Mouse (Mus musculus) kidney, embryonic 15.5 days (tissue): ENCODE measurements around the gene Capn12. TPM values are rescaled to one million over a fixed set of nuclear protein-coding genes. Genes with fewer than 3 reads are reported as not detected.
A peak's percentile ranks its signal among the peaks of the same experiment; 100 is the strongest.

ENCODE experiments used
- ATAC-seq: fragments of 200-750 bp; cut with Nextera tagmentation; replicated peaks from 2 replicates; pipeline ENCODE4 v1.8.0; 2017; ENCODE audit warnings: moderate TSS enrichment; ENCODE audit not compliant: low FRiP score
- H3K27ac ChIP-seq: fragments of 300-500 bp; sonication (generic); 2 replicates; pipeline ENCODE4 v1.5.1; 2015; ENCODE audit warnings: mild to moderate bottlenecking, inconsistent platforms
- H3K27me3 ChIP-seq: fragments of 300-500 bp; sonication (generic); 2 replicates; pipeline ENCODE4 v1.6.1; 2015; ENCODE audit warnings: inconsistent platforms
- H3K36me3 ChIP-seq: fragments of 300-500 bp; sonication (generic); 2 replicates; pipeline ENCODE4 v1.6.1; 2015; ENCODE audit warnings: inconsistent platforms
- H3K4me1 ChIP-seq: fragments of 300-500 bp; sonication (generic); 2 replicates; pipeline ENCODE4 v1.6.1; 2015; ENCODE audit warnings: inconsistent platforms
- H3K4me2 ChIP-seq: fragments of 300-500 bp; sonication (generic); 2 replicates; pipeline ENCODE4 v1.6.1; 2015; ENCODE audit warnings: moderate library complexity, mild to moderate bottlenecking, inconsistent platforms
- H3K4me3 ChIP-seq: fragments of 300-500 bp; sonication (generic); replicated peaks from 2 replicates; pipeline ENCODE4 v1.5.1; 2015; ENCODE audit warnings: mild to moderate bottlenecking, inconsistent platforms
- H3K9ac ChIP-seq: fragments of 300-500 bp; sonication (generic); 2 replicates; pipeline ENCODE4 v1.6.1; 2015; ENCODE audit warnings: mild to moderate bottlenecking, inconsistent platforms
- H3K9me3 ChIP-seq: fragments of 300-500 bp; sonication (generic); replicated peaks from 2 replicates; pipeline ENCODE4 v1.6.1; 2016; ENCODE audit warnings: inconsistent platforms
- WGBS: fragments of 180-500 bp; shearing (Covaris S2); methylation state at CpG from one replicate; pipeline ENCODE4 v1.1.7; 2015; ENCODE audit warnings: mixed read lengths; 5-methylcytosine and 5-hydroxymethylcytosine counted together
- polyA plus RNA-seq: library from polyadenylated mRNA; unstranded; fragments of >200 nt; fragmentation: Nextera tagmentation; extraction: Ambion mirVana; gene quantifications from 2 replicates; pipeline ENCODE4 v1.2.1, GENCODE M21; 2015

Capn12 gene
- polyA plus RNA-seq, 1 experiment from 2014 or later = 0.64 TPM

DNA sequence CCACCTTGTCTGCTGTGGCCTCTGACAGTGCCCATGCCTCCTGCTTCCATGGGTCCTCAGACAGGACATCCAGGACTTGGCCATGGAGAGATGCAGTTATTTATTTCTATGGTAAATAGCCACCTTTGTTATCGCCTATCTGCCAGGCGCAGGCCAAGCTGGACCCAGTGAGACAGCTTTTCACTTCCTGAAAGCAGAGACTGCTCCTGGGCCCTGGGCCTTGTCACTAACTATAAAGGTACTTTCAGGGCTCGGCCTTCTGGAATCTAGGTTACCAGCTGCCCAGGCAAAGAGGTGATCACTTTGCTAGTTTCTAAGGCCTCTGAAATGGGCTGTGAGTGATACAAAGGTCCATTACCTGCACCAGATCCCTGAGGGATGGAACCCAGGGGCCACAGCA is 43.6 kb downstream of the Capn12 start:
- H3K4me3 ChIP-seq = no peak overlapping the region
- no peaks in the 10 kb centered on the region for H3K27me3 ChIP-seq
- peaks cover 87% of the 10 kb centered on the region for H3K4me1 ChIP-seq
- peak overlapping the region; percentile 87 for H3K27ac ChIP-seq
- H3K9ac ChIP-seq = peak overlapping the region; percentile 31
- no peak for ATAC-seq
- 0 out of 2 replicates have a peak overlapping the region, but pooled peaks have one; percentile 5 for H3K4me2 ChIP-seq
- peaks cover 13% of the 10 kb centered on the region for H3K36me3 ChIP-seq
- H3K9me3 ChIP-seq = no peaks in the 10 kb centered on the region
- WGBS = 70% methylated on average over 3 of the region's 3 CpGs

DNA sequence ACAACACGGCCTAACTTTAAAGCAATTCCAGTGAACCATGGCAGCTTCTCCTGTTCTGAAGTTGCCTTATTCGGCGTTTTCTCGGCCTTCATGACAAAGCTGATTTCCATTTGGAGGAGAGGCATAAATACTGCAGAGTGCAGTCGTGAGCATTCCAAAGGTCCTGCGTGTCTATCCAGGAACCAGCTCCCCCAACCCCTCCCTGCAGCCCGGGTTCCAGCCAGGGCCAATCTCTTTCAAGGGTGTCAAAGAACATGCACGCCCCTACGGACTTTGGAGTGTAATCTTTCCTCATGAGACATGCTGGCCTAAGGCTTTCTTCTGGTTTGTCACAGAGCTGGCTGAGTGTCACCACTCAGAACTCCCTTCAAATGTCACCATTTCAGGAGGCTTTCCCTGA is 44.1 kb downstream of the Capn12 start:
- Histone ChIP-seq H3K27me3 (no peaks in the 10 kb centered on the region), H3K4me1 (peaks cover 87% of the 10 kb centered on the region), H3K4me2 (0 out of 2 replicates have a peak overlapping the region, but pooled peaks have one; percentile 5), H3K36me3 (peaks cover 13% of the 10 kb centered on the region), H3K27ac (peak overlapping the region; percentile 87), H3K9ac (peak overlapping the region; percentile 31; the same call in 1 of the 2 replicates), H3K4me3 (no peak overlapping the region), H3K9me3 (no peaks in the 10 kb centered on the region)
- 8% methylated on average over 9 of the region's 9 CpGs for WGBS
- peak; percentile 77 for ATAC-seq

DNA sequence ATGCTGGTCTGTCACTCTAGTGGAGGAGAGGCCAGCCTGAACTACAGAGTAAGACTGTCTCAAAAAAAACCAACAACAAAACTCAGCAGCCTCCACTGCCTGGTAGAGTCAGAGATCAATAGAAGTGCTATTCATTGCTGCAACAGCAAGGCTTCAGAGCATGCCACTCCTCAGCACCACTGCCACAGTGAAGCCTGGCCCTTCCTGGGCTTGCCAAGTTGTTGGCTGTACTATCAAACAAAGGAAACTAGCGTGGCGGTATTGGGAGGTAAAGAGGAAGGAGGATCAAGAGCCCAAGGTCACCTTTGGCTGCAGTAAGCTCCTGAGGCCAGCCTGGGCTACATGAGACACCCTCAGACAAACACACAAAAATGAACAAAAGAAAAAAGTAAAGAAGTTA is 45.0 kb downstream of the Capn12 start:
- 68% methylated on average over 2 of the region's 2 CpGs for WGBS
- H3K27ac ChIP-seq = peak overlapping the region; percentile 87
- no peaks in the 10 kb centered on the region for H3K9me3 ChIP-seq
- no peaks in the 10 kb centered on the region for H3K27me3 ChIP-seq
- peaks cover 8% of the 10 kb centered on the region for H3K36me3 ChIP-seq
- H3K9ac ChIP-seq = no peak overlapping the region
- ATAC-seq = no peak
- H3K4me2 ChIP-seq = no peak overlapping the region
- H3K4me3 ChIP-seq = no peak overlapping the region
- peaks cover 89% of the 10 kb centered on the region for H3K4me1 ChIP-seq

DNA sequence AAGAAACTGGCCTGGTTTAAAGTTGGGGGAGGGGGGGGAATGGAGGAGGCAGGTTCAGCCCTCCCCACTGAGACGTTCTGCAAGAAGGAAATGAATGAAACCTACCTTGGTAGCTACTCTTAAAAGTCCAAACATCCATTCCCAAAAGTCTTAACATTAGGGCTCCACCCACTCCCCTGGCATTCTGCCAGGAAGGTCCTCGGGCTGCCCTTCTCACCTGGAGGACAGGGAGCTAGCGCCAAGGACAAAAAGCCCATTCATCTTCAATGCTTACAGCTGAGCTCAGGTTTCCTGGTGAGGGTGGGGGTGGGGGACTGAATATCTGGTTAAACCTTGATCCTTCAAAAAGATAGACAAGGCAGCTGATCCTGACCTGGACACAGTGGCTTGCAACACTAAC is 48.2 kb downstream of the Capn12 start:
- H3K4me3 ChIP-seq = no peak overlapping the region
- peaks cover 6% of the 10 kb centered on the region for H3K36me3 ChIP-seq
- H3K4me1 ChIP-seq = peaks cover 78% of the 10 kb centered on the region
- 18% methylated on average over 3 of the region's 3 CpGs for WGBS
- ATAC-seq = no peak
- H3K9me3 ChIP-seq = no peaks in the 10 kb centered on the region
- no peak overlapping the region for H3K9ac ChIP-seq
- no peak overlapping the region for H3K4me2 ChIP-seq
- no peaks in the 10 kb centered on the region for H3K27me3 ChIP-seq
- peak overlapping the region; percentile 93 for H3K27ac ChIP-seq

DNA sequence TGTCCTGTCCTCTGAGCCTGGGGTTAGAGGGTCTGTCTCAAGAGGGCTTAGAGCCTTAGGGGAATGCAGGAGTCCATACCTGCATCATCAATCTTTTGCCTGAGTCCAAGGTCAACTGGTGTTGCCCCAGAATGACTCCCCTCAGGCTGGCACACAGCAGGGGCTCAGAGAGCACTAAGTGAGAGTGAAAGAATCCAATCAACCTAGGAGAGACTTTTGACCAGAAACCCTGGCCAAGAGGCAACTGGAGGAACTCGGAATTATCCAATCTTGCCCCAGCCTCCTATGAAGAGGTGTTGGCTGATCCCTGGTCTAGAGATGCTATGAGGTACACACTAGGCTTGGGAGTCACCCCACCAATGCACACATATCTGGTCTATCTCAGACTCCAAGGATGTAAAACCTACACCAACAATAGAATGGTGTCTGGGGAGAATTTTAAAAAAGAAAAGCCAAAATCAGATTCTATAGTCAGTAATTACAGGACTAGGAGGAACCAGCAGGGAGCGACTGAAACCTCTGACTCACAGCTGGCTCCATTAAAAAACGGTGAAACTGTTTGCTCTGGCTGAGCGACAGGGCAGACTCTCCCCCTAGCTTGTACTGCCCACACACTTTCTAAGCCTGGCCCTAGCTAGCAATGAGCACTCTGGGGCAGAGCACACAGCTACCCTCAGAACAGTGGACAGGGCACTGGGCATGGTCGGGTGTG is 49.3 kb downstream of the Capn12 start:
- H3K9ac ChIP-seq = no peak overlapping the region
- 37% methylated on average over 5 of the region's 5 CpGs for WGBS
- H3K4me1 ChIP-seq = peaks cover 75% of the 10 kb centered on the region
- H3K4me3 ChIP-seq = no peak overlapping the region
- peak overlapping the region; percentile 93 for H3K27ac ChIP-seq
- peaks cover 6% of the 10 kb centered on the region for H3K36me3 ChIP-seq
- H3K4me2 ChIP-seq = peak overlapping the region; percentile 7; the same call in 1 of the 2 replicates
- H3K27me3 ChIP-seq = no peaks in the 10 kb centered on the region
- ATAC-seq = peak; percentile 33; the same call in 1 of the 2 replicates
- no peaks in the 10 kb centered on the region for H3K9me3 ChIP-seq

DNA sequence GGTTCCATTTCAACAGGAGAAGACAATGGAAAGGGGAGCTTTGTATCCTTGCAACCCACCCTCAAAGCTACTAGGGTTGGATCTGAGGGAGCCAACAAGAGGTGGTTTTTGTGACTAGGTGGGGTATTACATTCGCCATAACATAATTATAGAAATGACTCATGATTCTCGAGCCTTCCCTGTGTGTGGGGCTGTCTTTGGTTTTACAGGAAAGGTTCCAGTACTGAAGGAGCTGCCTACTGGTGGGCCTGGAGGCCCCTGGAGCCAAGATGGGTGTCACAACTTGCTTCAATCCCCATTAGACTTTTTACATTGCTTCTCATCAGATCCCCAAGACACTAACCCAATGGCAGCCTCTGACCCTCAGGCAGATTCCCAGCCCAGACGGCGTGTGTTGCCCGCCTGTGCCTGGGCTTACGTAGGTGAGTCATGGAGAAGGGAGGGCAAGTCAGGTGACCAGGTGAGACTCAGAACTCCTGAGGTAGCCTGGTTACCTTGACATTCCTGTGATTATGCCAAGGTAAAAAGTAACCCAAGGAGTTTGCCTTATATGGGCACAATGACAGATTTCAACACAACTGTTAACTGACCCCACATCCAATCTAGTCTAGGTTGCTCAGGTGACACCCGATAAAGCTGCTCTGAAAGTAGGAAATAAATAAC is 49.9 kb downstream of the Capn12 start:
- Histone ChIP-seq H3K9ac (no peak overlapping the region), H3K9me3 (no peaks in the 10 kb centered on the region), H3K36me3 (peaks cover 6% of the 10 kb centered on the region), H3K4me2 (peak overlapping the region; percentile 7; the same call in 1 of the 2 replicates), H3K4me3 (no peak overlapping the region), H3K27ac (peak overlapping the region; percentile 93), H3K4me1 (peaks cover 73% of the 10 kb centered on the region), H3K27me3 (no peaks in the 10 kb centered on the region)
- WGBS = 67% methylated on average over 7 of the region's 7 CpGs
- peak; percentile 72 for ATAC-seq

DNA sequence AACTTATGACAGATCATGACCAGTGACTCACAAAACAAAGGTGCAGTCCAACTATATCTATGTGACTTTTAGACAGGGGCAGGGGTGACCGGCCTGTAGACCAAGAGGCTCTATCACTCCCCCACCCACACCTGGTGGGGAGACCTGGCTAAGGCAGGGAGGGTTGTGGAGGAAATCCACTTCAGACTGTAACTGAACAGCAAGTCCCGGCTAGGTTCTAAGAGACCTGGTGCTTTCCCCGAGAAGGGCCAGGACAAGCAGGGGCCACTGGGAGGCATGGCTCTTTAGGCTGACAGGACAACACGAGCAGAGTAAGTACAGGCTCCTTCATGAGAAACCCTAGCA is 50.4 kb downstream of the Capn12 start:
- ATAC-seq = no peak
- Histone ChIP-seq H3K27ac (peak overlapping the region; percentile 93), H3K36me3 (peaks cover 6% of the 10 kb centered on the region; the same call in 1 of the 2 replicates), H3K4me3 (no peak overlapping the region), H3K9me3 (no peaks in the 10 kb centered on the region), H3K27me3 (no peaks in the 10 kb centered on the region), H3K9ac (no peak overlapping the region; the same call in 1 of the 2 replicates), H3K4me2 (no peak overlapping the region), H3K4me1 (peaks cover 73% of the 10 kb centered on the region)
- 68% methylated on average over 4 of the region's 4 CpGs for WGBS

DNA sequence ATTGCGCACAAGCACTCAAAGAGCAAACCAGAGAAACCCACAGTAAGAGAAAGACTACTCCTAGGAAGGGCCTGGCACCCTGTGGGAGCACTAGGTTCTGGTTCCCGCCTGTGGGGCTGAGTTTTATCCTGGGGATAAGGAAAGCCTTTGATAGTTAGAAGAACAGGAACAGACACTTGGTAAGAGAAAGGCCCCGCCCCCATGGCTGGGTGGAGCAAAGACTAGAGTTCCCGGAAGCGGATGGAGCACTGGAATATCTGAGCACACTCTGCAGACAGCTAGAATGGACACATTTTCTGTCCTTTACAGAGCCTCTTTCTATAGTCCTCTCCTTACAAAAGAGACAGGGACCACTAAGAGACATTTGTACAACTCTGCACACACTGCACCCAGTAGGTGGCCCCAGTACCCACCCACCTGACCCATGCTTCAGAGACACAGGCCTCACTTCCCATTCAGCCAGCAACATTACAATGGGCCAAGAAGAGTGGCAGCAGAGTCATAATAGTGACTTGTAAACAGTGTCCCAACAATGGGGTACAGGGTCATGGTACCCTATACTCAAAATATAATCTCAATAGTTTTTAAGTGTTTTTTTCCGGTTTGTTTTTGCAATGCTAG is 51.3 kb downstream of the Capn12 start:
- Histone ChIP-seq H3K4me3 (no peak overlapping the region), H3K9ac (no peak overlapping the region), H3K36me3 (peaks cover 6% of the 10 kb centered on the region; the same call in 1 of the 2 replicates), H3K27ac (peak overlapping the region; percentile 93), H3K4me1 (peaks cover 77% of the 10 kb centered on the region), H3K9me3 (no peaks in the 10 kb centered on the region), H3K27me3 (no peaks in the 10 kb centered on the region), H3K4me2 (no peak overlapping the region)
- WGBS = 72% methylated on average over 6 of the region's 6 CpGs
- ATAC-seq = no peak

DNA sequence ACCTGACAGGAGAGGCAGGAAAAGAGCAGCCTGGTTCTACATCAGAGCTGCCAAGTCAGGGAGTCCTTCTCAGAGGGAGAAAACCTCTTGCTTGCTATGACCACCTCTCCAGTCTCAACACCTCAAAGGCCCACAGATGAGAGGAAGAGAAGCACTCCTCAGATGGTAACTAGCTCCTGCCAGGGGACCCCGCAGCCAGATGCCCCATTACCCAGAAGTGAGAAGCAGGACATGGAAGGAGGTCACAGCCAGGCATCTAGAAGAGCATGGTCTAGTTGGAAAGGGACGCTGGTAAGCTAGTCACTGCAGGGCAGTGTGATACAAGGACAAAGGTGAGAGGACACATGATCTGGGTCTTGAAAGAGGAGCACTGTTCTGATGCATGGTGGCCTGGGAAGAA is 52.6 kb downstream of the Capn12 start:
- no peak for ATAC-seq

DNA sequence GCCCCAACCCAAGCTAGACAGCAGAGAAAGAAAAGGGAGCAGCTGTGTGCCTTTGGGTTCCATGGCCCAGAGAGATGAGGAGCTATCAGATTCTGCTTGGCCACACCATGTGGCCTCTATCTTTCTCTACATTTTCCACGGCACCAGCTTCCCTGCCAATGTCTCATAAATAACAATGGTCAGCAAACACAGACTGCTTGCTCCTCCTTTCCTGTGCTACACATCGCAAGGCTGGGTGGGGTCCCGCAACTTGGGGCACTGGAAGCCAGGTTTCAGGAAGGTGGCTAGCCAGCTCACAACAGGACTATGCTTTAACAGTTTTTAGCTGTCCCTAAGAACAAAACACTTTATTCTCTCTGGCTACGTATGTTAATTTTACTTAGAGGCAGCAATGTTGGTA is 55.6 kb downstream of the Capn12 start:
- H3K4me3 ChIP-seq = no peak overlapping the region
- no peak overlapping the region for H3K4me2 ChIP-seq
- no peaks in the 10 kb centered on the region for H3K9me3 ChIP-seq
- 43% methylated on average over 4 of the region's 4 CpGs for WGBS
- no peaks in the 10 kb centered on the region for H3K27me3 ChIP-seq
- H3K4me1 ChIP-seq = peaks cover 80% of the 10 kb centered on the region
- no peak for ATAC-seq
- H3K9ac ChIP-seq = no peak overlapping the region
- peaks cover 6% of the 10 kb centered on the region; the same call in 1 of the 2 replicates for H3K36me3 ChIP-seq
- peak overlapping the region; percentile 63 for H3K27ac ChIP-seq

More for the DNA sequence above, 52.6 kb downstream of the Capn12 start:
- WGBS = 87% methylated on average over 2 of the region's 2 CpGs
- Histone ChIP-seq H3K4me3 (no peak overlapping the region), H3K9ac (no peak overlapping the region), H3K9me3 (no peaks in the 10 kb centered on the region), H3K4me2 (no peak overlapping the region), H3K4me1 (peaks cover 80% of the 10 kb centered on the region), H3K27me3 (no peaks in the 10 kb centered on the region), H3K36me3 (peaks cover 6% of the 10 kb centered on the region; the same call in 1 of the 2 replicates), H3K27ac (0 out of 2 replicates have a peak overlapping the region, but pooled peaks have one; percentile 14)

DNA sequence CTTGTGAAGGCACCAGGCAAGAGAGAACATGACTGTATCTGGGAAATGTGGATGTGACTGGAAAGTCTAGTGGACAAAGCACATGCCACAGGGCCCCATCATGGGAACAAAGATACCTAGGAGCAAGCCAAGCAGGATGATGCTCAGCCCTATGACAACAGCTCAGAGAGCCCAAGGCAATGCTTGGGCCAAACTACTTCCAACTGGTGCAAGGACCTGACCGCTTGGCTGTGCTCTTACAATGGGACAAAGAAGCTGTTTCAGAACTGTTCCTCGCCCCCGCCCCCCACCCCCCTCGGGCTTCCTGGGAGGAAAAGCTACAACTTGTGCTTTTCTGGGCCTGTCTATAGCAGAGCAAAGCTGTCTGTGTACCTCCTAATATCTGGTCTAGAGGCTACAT is 57.4 kb downstream of the Capn12 start:
- ATAC-seq = no peak
- peaks cover 10% of the 10 kb centered on the region; the same call in 1 of the 2 replicates for H3K36me3 ChIP-seq
- H3K9ac ChIP-seq = no peak overlapping the region
- WGBS = 78% methylated on average over 4 of the region's 4 CpGs
- H3K4me1 ChIP-seq = peaks cover 86% of the 10 kb centered on the region
- no peaks in the 10 kb centered on the region for H3K27me3 ChIP-seq
- no peak overlapping the region for H3K4me3 ChIP-seq
- peak overlapping the region; percentile 86 for H3K27ac ChIP-seq
- H3K9me3 ChIP-seq = no peaks in the 10 kb centered on the region
- H3K4me2 ChIP-seq = no peak overlapping the region
